Mouse (Mus musculus) retina, adult 2 months (tissue): ENCODE data around the gene Gstp3.
"Not testable (repeated sequence)": the region's sequence is repeated elsewhere in the genome, so short reads cannot be mapped to it uniquely, and the experiment has no call there.

Experiments
- DNase-seq: peaks from one replicate; pipeline ENCODE4 v3.0.0-alpha.2; 2012; ENCODE audit warnings: low read depth, low spot score

Gene Gstp3

GRCm38 (mm10) chr19:4060899-4061465 is 1.6 kb upstream of the Gstp3 start:
- DNase-seq: no peak

GRCm38 (mm10) chr19:4060044-4060898 is 902 bp upstream of the Gstp3 start:
- DNase-seq: not testable (repeated sequence)

GRCm38 (mm10) chr19:4058581-4058980 is 788 bp downstream of the Gstp3 start:
- no peak for DNase-seq

- no peak for DNase-seq
Measured at GRCm38 (mm10) chr19:4057962-4058361, 1.4 kb downstream of the Gstp3 start.

GRCm38 (mm10) chr19:4057389-4057788 is 2.0 kb downstream of the Gstp3 start:
- no peak for DNase-seq

- DNase-seq: no peak
Measured at GRCm38 (mm10) chr19:4056727-4057126, 2.6 kb downstream of the Gstp3 start.

- no peak for DNase-seq
Measured at GRCm38 (mm10) chr19:4055947-4056693, 3.2 kb downstream of the Gstp3 start.

GRCm38 (mm10) chr19:4055216-4055946 is 4.0 kb downstream of the Gstp3 start:
- no peak for DNase-seq

- DNase-seq: no peak
Measured at GRCm38 (mm10) chr19:4054613-4055012, 4.8 kb downstream of the Gstp3 start.

GRCm38 (mm10) chr19:4052516-4053030 is 6.8 kb downstream of the Gstp3 start:
- DNase-seq: no peak

GRCm38 (mm10) chr19:4051741-4052515 is 7.4 kb downstream of the Gstp3 start:
- DNase-seq: no peak

- DNase-seq: no peak
Measured at GRCm38 (mm10) chr19:4051016-4051415, 8.4 kb downstream of the Gstp3 start.

- not testable (repeated sequence) for DNase-seq
Measured at GRCm38 (mm10) chr19:4049069-4049468, 10.3 kb downstream of the Gstp3 start.

- peak; percentile 78 for DNase-seq
Measured at GRCm38 (mm10) chr19:4047859-4048258, 11.5 kb downstream of the Gstp3 start.

GRCm38 (mm10) chr19:4046866-4047254 is 12.5 kb downstream of the Gstp3 start:
- DNase-seq: no peak

GRCm38 (mm10) chr19:4045966-4046865 is 13.2 kb downstream of the Gstp3 start, which contains the start of gene Gstp2:
TSS of gene Gstp2 (minus strand) at chr19:4046023.
- DNase-seq: no peak

GRCm38 (mm10) chr19:4044109-4044508 is 15.3 kb downstream of the Gstp3 start:
- DNase-seq: not testable (repeated sequence)

- no peak for DNase-seq
Measured at GRCm38 (mm10) chr19:4042124-4042523, 17.2 kb downstream of the Gstp3 start.

GRCm38 (mm10) chr19:4041500-4041899 is 17.9 kb downstream of the Gstp3 start:
- DNase-seq: not testable (repeated sequence)

GRCm38 (mm10) chr19:4040941-4041340 is 18.4 kb downstream of the Gstp3 start:
- not testable (repeated sequence) for DNase-seq
